Mouse (Mus musculus) hindbrain, embryonic 13.5 days (tissue): ENCODE measurements around the gene Sun2. TPM values are rescaled to one million over a fixed set of nuclear protein-coding genes. Genes with fewer than 3 reads are reported as not detected.

Experiments
- ATAC-seq: fragments of 200-750 bp; cut with Nextera tagmentation; 2 replicates; pipeline ENCODE4 v1.8.0; 2017; ENCODE audit warnings: moderate TSS enrichment; ENCODE audit not compliant: low FRiP score
- H3K27ac ChIP-seq: fragments of 300-500 bp; sonication (generic); 2 replicates; pipeline ENCODE4 v1.5.1; 2015; ENCODE audit warnings: inconsistent platforms, mild to moderate bottlenecking, moderate library complexity
- H3K27me3 ChIP-seq: fragments of 300-500 bp; sonication (generic); 2 replicates; pipeline ENCODE4 v1.6.1; 2015; ENCODE audit warnings: mild to moderate bottlenecking, inconsistent platforms
- H3K36me3 ChIP-seq: fragments of 300-500 bp; sonication (generic); 2 replicates; pipeline ENCODE4 v1.6.1; 2015; ENCODE audit warnings: mild to moderate bottlenecking, inconsistent platforms
- H3K4me1 ChIP-seq: fragments of 300-500 bp; sonication (generic); replicated peaks from 2 replicates; pipeline ENCODE4 v1.6.1; 2015; ENCODE audit warnings: inconsistent platforms
- H3K4me2 ChIP-seq: fragments of 300-500 bp; sonication (generic); 2 replicates; pipeline ENCODE4 v1.6.1; 2015; ENCODE audit warnings: inconsistent platforms, mild to moderate bottlenecking, moderate library complexity
- H3K4me3 ChIP-seq: fragments of 300-500 bp; sonication (generic); 2 replicates; pipeline ENCODE4 v1.5.1; 2015; ENCODE audit warnings: mild to moderate bottlenecking, inconsistent platforms
- H3K9ac ChIP-seq: fragments of 300-500 bp; sonication (generic); 2 replicates; pipeline ENCODE4 v1.6.1; 2015; ENCODE audit warnings: mild to moderate bottlenecking, inconsistent platforms
- H3K9me3 ChIP-seq: fragments of 300-500 bp; sonication (generic); 2 replicates; pipeline ENCODE4 v1.6.1; 2016; ENCODE audit warnings: inconsistent platforms
- WGBS: fragments of 180-500 bp; shearing (Covaris S2); methylation state at CpG from one replicate; pipeline ENCODE4 v1.1.7; 2015; 5-methylcytosine and 5-hydroxymethylcytosine counted together
- polyA plus RNA-seq: library from polyadenylated mRNA; unstranded; fragments of >200 nt; fragmentation: Nextera tagmentation; extraction: Ambion mirVana; gene quantifications from 2 replicates; pipeline ENCODE4 v1.2.1, GENCODE M21; 2015

Gene Sun2
- polyA plus RNA-seq, 1 experiment from 2014 or later: 9.8 TPM

GRCm38 (mm10) chr15:79753420-79753752, 11.1 kb upstream of the Sun2 start:
- 95% methylated on average over 3 of the region's 3 CpGs for WGBS
- H3K4me3 ChIP-seq: no peak overlapping the region
- H3K9ac ChIP-seq: peak overlapping the region; percentile 9; the same call in 1 of the 2 replicates
- H3K27me3 ChIP-seq: no peaks in the 10 kb centered on the region
- no peak overlapping the region for H3K27ac ChIP-seq
- no peak overlapping the region for H3K4me2 ChIP-seq
- H3K9me3 ChIP-seq: no peaks in the 10 kb centered on the region
- H3K4me1 ChIP-seq: peaks cover 11% of the 10 kb centered on the region
- ATAC-seq: 0 out of 2 replicates have a peak, but pooled peaks have one; percentile 5
- no peaks in the 10 kb centered on the region for H3K36me3 ChIP-seq

GRCm38 (mm10) chr15:79752742-79753419, 10.5 kb upstream of the Sun2 start:
- no peaks in the 10 kb centered on the region for H3K27me3 ChIP-seq
- H3K36me3 ChIP-seq: no peaks in the 10 kb centered on the region
- no peak overlapping the region for H3K4me3 ChIP-seq
- H3K4me1 ChIP-seq: peaks cover 11% of the 10 kb centered on the region
- H3K9me3 ChIP-seq: no peaks in the 10 kb centered on the region
- H3K27ac ChIP-seq: no peak overlapping the region
- H3K9ac ChIP-seq: peak overlapping the region; percentile 19; the same call in 1 of the 2 replicates
- 0 out of 2 replicates have a peak, but pooled peaks have one; percentile 29 for ATAC-seq
- no peak overlapping the region for H3K4me2 ChIP-seq
- WGBS: 24% methylated on average over 11 of the region's 11 CpGs

GRCm38 (mm10) chr15:79751772-79752171, 9.4 kb upstream of the Sun2 start:
- Histone ChIP-seq H3K9me3 (no peaks in the 10 kb centered on the region), H3K27ac (no peak overlapping the region), H3K27me3 (no peaks in the 10 kb centered on the region), H3K4me2 (no peak overlapping the region), H3K4me1 (peaks cover 6% of the 10 kb centered on the region), H3K4me3 (no peak overlapping the region), H3K9ac (no peak overlapping the region), H3K36me3 (no peaks in the 10 kb centered on the region)
- 86% methylated on average over 17 of the region's 17 CpGs for WGBS
- no peak for ATAC-seq

GRCm38 (mm10) chr15:79750266-79750665, 7.9 kb upstream of the Sun2 start:
- 87% methylated on average over 8 of the region's 8 CpGs for WGBS
- Histone ChIP-seq H3K4me2 (no peak overlapping the region), H3K9ac (no peak overlapping the region), H3K4me1 (no peaks in the 10 kb centered on the region; the same call in 1 of the 2 replicates), H3K27ac (no peak overlapping the region), H3K36me3 (no peaks in the 10 kb centered on the region), H3K9me3 (no peaks in the 10 kb centered on the region), H3K4me3 (no peak overlapping the region), H3K27me3 (no peaks in the 10 kb centered on the region)
- ATAC-seq: no peak

- 93% methylated on average over 7 of the region's 7 CpGs for WGBS
- Histone ChIP-seq H3K4me3 (no peak overlapping the region), H3K4me2 (no peak overlapping the region), H3K9me3 (no peaks in the 10 kb centered on the region), H3K27me3 (no peaks in the 10 kb centered on the region), H3K4me1 (no peaks in the 10 kb centered on the region; the same call in 1 of the 2 replicates), H3K36me3 (no peaks in the 10 kb centered on the region), H3K9ac (no peak overlapping the region), H3K27ac (no peak overlapping the region)
- no peak for ATAC-seq
These were observed 6.8 kb upstream of the Sun2 start for GRCm38 (mm10) chr15:79749162-79749561.

GRCm38 (mm10) chr15:79747998-79748397, 5.7 kb upstream of the Sun2 start:
- WGBS: 47% methylated on average over 11 of the region's 11 CpGs
- H3K4me1 ChIP-seq: peaks cover 3% of the 10 kb centered on the region; the same call in 1 of the 2 replicates
- H3K36me3 ChIP-seq: no peaks in the 10 kb centered on the region
- H3K9ac ChIP-seq: no peak overlapping the region
- H3K27me3 ChIP-seq: no peaks in the 10 kb centered on the region
- H3K27ac ChIP-seq: no peak overlapping the region
- no peak; the same call in 1 of the 2 replicates for ATAC-seq
- H3K4me2 ChIP-seq: no peak overlapping the region
- no peaks in the 10 kb centered on the region for H3K9me3 ChIP-seq
- no peak overlapping the region for H3K4me3 ChIP-seq

- Histone ChIP-seq H3K36me3 (no peaks in the 10 kb centered on the region), H3K9me3 (no peaks in the 10 kb centered on the region), H3K9ac (no peak overlapping the region), H3K4me3 (no peak overlapping the region), H3K4me1 (peaks cover 13% of the 10 kb centered on the region), H3K4me2 (no peak overlapping the region), H3K27me3 (no peaks in the 10 kb centered on the region), H3K27ac (no peak overlapping the region)
- ATAC-seq: no peak
- WGBS: 90% methylated on average over 5 of the region's 5 CpGs
These were observed 3.5 kb upstream of the Sun2 start for GRCm38 (mm10) chr15:79745883-79746282.

GRCm38 (mm10) chr15:79745312-79745711, 3.0 kb upstream of the Sun2 start:
- Histone ChIP-seq H3K9me3 (no peaks in the 10 kb centered on the region), H3K4me1 (peaks cover 18% of the 10 kb centered on the region), H3K4me3 (no peak overlapping the region), H3K4me2 (no peak overlapping the region), H3K9ac (no peak overlapping the region), H3K27me3 (no peaks in the 10 kb centered on the region), H3K27ac (no peak overlapping the region), H3K36me3 (no peaks in the 10 kb centered on the region)
- ATAC-seq: no peak
- 87% methylated on average over 10 of the region's 10 CpGs for WGBS

- Histone ChIP-seq H3K27ac (no peak overlapping the region), H3K36me3 (peaks cover 4% of the 10 kb centered on the region), H3K4me1 (peaks cover 24% of the 10 kb centered on the region), H3K9me3 (no peaks in the 10 kb centered on the region), H3K27me3 (no peaks in the 10 kb centered on the region), H3K4me2 (no peak overlapping the region), H3K9ac (no peak overlapping the region), H3K4me3 (no peak overlapping the region)
- WGBS: 81% methylated on average over 8 of the region's 8 CpGs
- ATAC-seq: no peak
These were observed 2.4 kb upstream of the Sun2 start for GRCm38 (mm10) chr15:79744742-79745141.

GRCm38 (mm10) chr15:79744001-79744400, 1.7 kb upstream of the Sun2 start:
- H3K9me3 ChIP-seq: no peaks in the 10 kb centered on the region
- ATAC-seq: no peak
- H3K9ac ChIP-seq: no peak overlapping the region
- no peak overlapping the region for H3K4me2 ChIP-seq
- WGBS: 93% methylated on average over 11 of the region's 11 CpGs
- no peak overlapping the region for H3K4me3 ChIP-seq
- H3K27ac ChIP-seq: no peak overlapping the region
- peaks cover 31% of the 10 kb centered on the region for H3K4me1 ChIP-seq
- no peaks in the 10 kb centered on the region for H3K27me3 ChIP-seq
- H3K36me3 ChIP-seq: peaks cover 11% of the 10 kb centered on the region

GRCm38 (mm10) chr15:79742706-79743023, 329 bp upstream of the Sun2 start:
- Histone ChIP-seq H3K36me3 (peaks cover 24% of the 10 kb centered on the region), H3K27me3 (no peaks in the 10 kb centered on the region), H3K4me2 (peak overlapping the region; percentile 67), H3K4me3 (peak overlapping the region; percentile 98), H3K4me1 (peaks cover 38% of the 10 kb centered on the region), H3K9ac (peak overlapping the region; percentile 96), H3K9me3 (no peaks in the 10 kb centered on the region), H3K27ac (peak overlapping the region; percentile 86)
- 1% methylated on average over 23 of the region's 23 CpGs for WGBS
- no peak for ATAC-seq

- ATAC-seq: no peak
- Histone ChIP-seq H3K9me3 (no peaks in the 10 kb centered on the region), H3K27me3 (no peaks in the 10 kb centered on the region)
These were observed 1.0 kb downstream of the Sun2 start for GRCm38 (mm10) chr15:79741173-79741858.

GRCm38 (mm10) chr15:79740739-79741138, 1.6 kb downstream of the Sun2 start:
- H3K27ac ChIP-seq: no peak overlapping the region
- 82% methylated on average over 3 of the region's 3 CpGs for WGBS
- no peak for ATAC-seq

More at GRCm38 (mm10) chr15:79741173-79741858, 1.0 kb downstream of the Sun2 start:
- Histone ChIP-seq H3K27ac (peak overlapping the region; percentile 86), H3K4me3 (peak overlapping the region; percentile 98), H3K4me2 (peak overlapping the region; percentile 67), H3K9ac (peak overlapping the region; percentile 96), H3K36me3 (peaks cover 38% of the 10 kb centered on the region), H3K4me1 (peaks cover 38% of the 10 kb centered on the region)
- WGBS: 36% methylated on average over 14 of the region's 14 CpGs

More at GRCm38 (mm10) chr15:79740739-79741138, 1.6 kb downstream of the Sun2 start:
- H3K27me3 ChIP-seq: no peaks in the 10 kb centered on the region
- no peaks in the 10 kb centered on the region for H3K9me3 ChIP-seq
- peak overlapping the region; percentile 98 for H3K4me3 ChIP-seq
- H3K4me1 ChIP-seq: peaks cover 38% of the 10 kb centered on the region
- H3K36me3 ChIP-seq: peaks cover 42% of the 10 kb centered on the region
- peak overlapping the region; percentile 67 for H3K4me2 ChIP-seq
- peak overlapping the region; percentile 96 for H3K9ac ChIP-seq
